Mouse (Mus musculus): Measurements from ENCODE around the gene Nme7. TPM values are rescaled to one million over a fixed set of nuclear protein-coding genes. Genes with fewer than 3 reads are reported as not detected.

The Nme7 gene
- polyA plus RNA-seq, 1 experiment from 2014 or later, result 14.9 TPM

DNA sequence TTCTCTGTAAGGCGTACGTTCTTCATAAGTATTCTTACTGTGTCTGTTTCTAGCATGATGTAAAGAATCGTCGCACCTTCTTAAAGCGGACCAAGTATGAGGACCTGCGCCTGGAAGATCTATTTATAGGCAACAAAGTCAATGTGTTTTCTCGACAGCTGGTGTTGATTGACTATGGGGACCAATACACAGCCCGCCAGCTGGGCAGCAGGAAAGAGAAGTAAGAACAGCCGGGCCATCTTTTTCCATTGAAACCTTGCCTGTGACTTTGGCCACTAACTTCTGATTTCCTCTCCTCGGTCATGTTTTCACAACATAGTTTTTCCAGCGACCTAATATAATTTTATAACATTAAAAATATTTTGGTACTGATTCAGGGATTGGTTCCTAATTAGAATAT lies 28.6 kb downstream of the Nme7 start:
- Histone ChIP-seq H3K4me3 (ENCODE audit: low read depth, low read length) (no peak overlapping the region), H3K36me3 (ENCODE audit: control insufficient read depth, insufficient read depth, low read length) (0 out of 2 replicates have a peak, but pooled peaks cover 3% of the 10 kb centered on the region), H3K9ac (ENCODE audit: low read length) (no peak overlapping the region), H3K4me1 (replicated peaks; ENCODE audit: control insufficient read depth, insufficient read depth) (0 out of 2 replicates have a peak, but pooled peaks cover 3% of the 10 kb centered on the region), H3K4me2 (replicated peaks; ENCODE audit: low read depth) (no peak overlapping the region), H3K27ac (replicated peaks) (no peak overlapping the region), H3K27me3 (ENCODE audit: control insufficient read depth, insufficient read depth, low read length) (no peaks in the 10 kb centered on the region), H3K9me3 (ENCODE audit: control insufficient read depth, low read length) (no peaks in the 10 kb centered on the region)
- DNase-seq (ENCODE audit: low spot score) (no peak), ATAC-seq (ENCODE audit: low FRiP score, low TSS enrichment) (no peak)
- WGBS, result 87% methylated on average over 11 of the region's 11 CpGs
- no peak for TF ChIP-seq EP300 (optimal IDR thresholded peaks at IDR 0.05)
- TF ChIP-seq CTCF (IDR thresholded peaks at IDR 0.05; ENCODE audit: low read depth), result no peak

DNA sequence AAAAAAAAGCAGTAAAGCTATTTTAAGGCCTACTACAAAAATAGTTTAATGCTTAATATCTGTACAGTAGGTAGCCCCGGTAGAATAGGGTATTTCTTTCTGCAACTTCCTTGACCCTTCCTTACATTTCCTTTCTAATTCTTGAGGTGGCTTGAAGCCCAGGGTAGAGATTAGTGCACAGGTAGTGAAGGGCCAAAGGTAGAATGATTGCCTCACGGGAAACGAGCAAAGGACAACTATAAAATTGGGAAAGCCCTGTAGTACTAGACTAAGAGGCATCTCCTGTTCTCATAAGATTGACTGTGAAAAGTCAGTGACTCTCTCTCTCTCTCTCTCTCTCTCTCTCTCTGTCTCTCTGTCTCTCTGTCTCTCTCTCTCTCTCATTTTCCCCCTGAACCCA lies 31.5 kb downstream of the Nme7 start:
- Histone ChIP-seq H3K9ac (ENCODE audit: low read length) (no peak overlapping the region), H3K9me3 (ENCODE audit: control insufficient read depth, low read length) (no peaks in the 10 kb centered on the region), H3K27me3 (ENCODE audit: control insufficient read depth, insufficient read depth, low read length) (no peaks in the 10 kb centered on the region), H3K27ac (replicated peaks) (no peak overlapping the region), H3K4me3 (ENCODE audit: low read depth, low read length) (no peak overlapping the region), H3K4me1 (replicated peaks; ENCODE audit: control insufficient read depth, insufficient read depth) (no peaks in the 10 kb centered on the region), H3K4me2 (replicated peaks; ENCODE audit: low read depth) (no peak overlapping the region), H3K36me3 (ENCODE audit: control insufficient read depth, insufficient read depth, low read length) (0 out of 2 replicates have a peak, but pooled peaks cover 3% of the 10 kb centered on the region)
- ATAC-seq (ENCODE audit: low FRiP score, low TSS enrichment) (no peak), DNase-seq (ENCODE audit: low spot score) (no peak)
- TF ChIP-seq EP300 (optimal IDR thresholded peaks at IDR 0.05), result no peak
- no peak for TF ChIP-seq CTCF (IDR thresholded peaks at IDR 0.05; ENCODE audit: low read depth)
- 88% methylated on average over 3 of the region's 3 CpGs for WGBS

DNA sequence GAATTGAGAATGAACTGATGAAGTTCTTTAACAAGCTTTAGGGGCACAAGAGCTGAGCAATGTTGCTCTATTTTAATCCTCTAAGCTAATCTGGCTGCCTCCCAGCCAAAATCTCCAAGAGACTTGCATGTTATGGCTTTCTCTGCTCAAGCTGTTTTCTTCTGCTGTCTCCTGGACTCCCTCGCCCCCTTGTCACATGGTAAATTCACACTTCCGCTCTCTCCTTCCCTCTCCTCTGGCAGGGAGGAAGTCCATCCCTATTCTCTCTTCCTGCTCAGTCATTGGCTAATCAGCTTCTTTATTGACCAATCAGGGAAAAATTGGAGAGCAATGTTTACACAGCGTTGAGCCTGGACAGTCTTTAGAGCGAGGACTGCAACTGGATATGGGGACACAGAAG lies 31.9 kb downstream of the Nme7 start:
- Histone ChIP-seq H3K27me3 (ENCODE audit: control insufficient read depth, insufficient read depth, low read length) (no peaks in the 10 kb centered on the region), H3K4me3 (ENCODE audit: low read depth, low read length) (no peak overlapping the region), H3K27ac (replicated peaks) (no peak overlapping the region), H3K4me1 (replicated peaks; ENCODE audit: control insufficient read depth, insufficient read depth) (no peaks in the 10 kb centered on the region), H3K9ac (ENCODE audit: low read length) (no peak overlapping the region), H3K4me2 (replicated peaks; ENCODE audit: low read depth) (no peak overlapping the region), H3K36me3 (ENCODE audit: control insufficient read depth, insufficient read depth, low read length) (0 out of 2 replicates have a peak, but pooled peaks cover 3% of the 10 kb centered on the region), H3K9me3 (ENCODE audit: control insufficient read depth, low read length) (no peaks in the 10 kb centered on the region)
- DNase-seq (ENCODE audit: low spot score) (no peak), ATAC-seq (ENCODE audit: low FRiP score, low TSS enrichment) (no peak)
- TF ChIP-seq EP300 (optimal IDR thresholded peaks at IDR 0.05) (no peak), CTCF (IDR thresholded peaks at IDR 0.05; ENCODE audit: low read depth) (no peak)
- 85% methylated on average over 4 of the region's 4 CpGs for WGBS

DNA sequence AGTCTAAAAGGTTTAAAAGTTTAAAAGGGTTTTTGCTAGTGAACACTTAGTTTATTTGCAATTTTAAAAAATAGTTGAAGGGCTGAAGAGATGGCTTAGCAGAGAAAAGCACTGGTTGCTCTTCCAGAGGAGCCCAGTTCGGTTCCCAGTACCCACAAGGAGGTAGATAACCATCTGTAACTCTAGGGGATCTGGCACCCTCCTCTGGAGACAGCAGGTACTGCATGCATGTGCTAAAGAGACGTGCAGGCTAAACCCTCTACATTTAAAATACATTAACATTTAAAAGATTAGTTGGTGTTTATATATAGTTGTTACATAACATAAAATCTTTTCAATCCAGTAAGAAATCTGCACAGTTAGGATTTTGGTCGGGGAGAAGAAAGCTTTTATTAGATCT lies 38.2 kb downstream of the Nme7 start:
- TF ChIP-seq EP300 (optimal IDR thresholded peaks at IDR 0.05) (no peak), CTCF (IDR thresholded peaks at IDR 0.05; ENCODE audit: low read depth) (peak; percentile 69)
- WGBS, result 83% methylated on average over 3 of the region's 3 CpGs
- H3K27me3 ChIP-seq (ENCODE audit: control insufficient read depth, insufficient read depth, low read length), result no peaks in the 10 kb centered on the region
- H3K4me2 ChIP-seq (replicated peaks; ENCODE audit: low read depth), result no peak overlapping the region
- ATAC-seq (ENCODE audit: low FRiP score, low TSS enrichment), result no peak
- H3K27ac ChIP-seq (replicated peaks), result no peak overlapping the region
- no peaks in the 10 kb centered on the region for H3K4me1 ChIP-seq (replicated peaks; ENCODE audit: control insufficient read depth, insufficient read depth)
- no peaks in the 10 kb centered on the region for H3K9me3 ChIP-seq (ENCODE audit: control insufficient read depth, low read length)
- no peak for DNase-seq (ENCODE audit: low spot score)
- H3K9ac ChIP-seq (ENCODE audit: low read length), result no peak overlapping the region
- H3K36me3 ChIP-seq (ENCODE audit: control insufficient read depth, insufficient read depth, low read length), result no peaks in the 10 kb centered on the region
- H3K4me3 ChIP-seq (ENCODE audit: low read depth, low read length), result no peak overlapping the region

- peak; percentile 42 for DNase-seq (ENCODE audit: low spot score)
- Histone ChIP-seq H3K27me3 (ENCODE audit: control insufficient read depth, insufficient read depth, low read length) (no peaks in the 10 kb centered on the region), H3K4me3 (ENCODE audit: low read depth, low read length) (no peak overlapping the region), H3K4me1 (replicated peaks; ENCODE audit: control insufficient read depth, insufficient read depth) (no peaks in the 10 kb centered on the region), H3K4me2 (replicated peaks; ENCODE audit: low read depth) (no peak overlapping the region), H3K27ac (replicated peaks) (0 out of 2 replicates have a peak overlapping the region, but pooled peaks have one; percentile 5), H3K9me3 (ENCODE audit: control insufficient read depth, low read length) (no peaks in the 10 kb centered on the region), H3K9ac (ENCODE audit: low read length) (no peak overlapping the region), H3K36me3 (ENCODE audit: control insufficient read depth, insufficient read depth, low read length) (no peaks in the 10 kb centered on the region)
- no peak for TF ChIP-seq CTCF (IDR thresholded peaks at IDR 0.05; ENCODE audit: low read depth)
- no peak for TF ChIP-seq EP300 (optimal IDR thresholded peaks at IDR 0.05)
- 60% methylated on average over 3 of the region's 3 CpGs for WGBS
- ATAC-seq (ENCODE audit: low FRiP score, low TSS enrichment), result peak; percentile 95
Observed at GRCm38 (mm10) chr1:164353443-164353842, 49.5 kb downstream of the Nme7 start.

GRCm38 (mm10) chr1:164357995-164358394 lies 54.1 kb downstream of the Nme7 start:
- WGBS, result 49% methylated on average over 3 of the region's 3 CpGs
- TF ChIP-seq EP300 (optimal IDR thresholded peaks at IDR 0.05) (no peak), CTCF (IDR thresholded peaks at IDR 0.05; ENCODE audit: low read depth) (no peak)
- H3K9me3 ChIP-seq (ENCODE audit: control insufficient read depth, low read length), result no peaks in the 10 kb centered on the region
- H3K4me2 ChIP-seq (replicated peaks; ENCODE audit: low read depth), result no peak overlapping the region
- no peaks in the 10 kb centered on the region for H3K4me1 ChIP-seq (replicated peaks; ENCODE audit: control insufficient read depth, insufficient read depth)
- ATAC-seq (ENCODE audit: low FRiP score, low TSS enrichment), result no peak
- H3K9ac ChIP-seq (ENCODE audit: low read length), result no peak overlapping the region
- H3K27ac ChIP-seq (replicated peaks), result no peak overlapping the region
- no peak for DNase-seq (ENCODE audit: low spot score)
- H3K4me3 ChIP-seq (ENCODE audit: low read depth, low read length), result no peak overlapping the region
- no peaks in the 10 kb centered on the region for H3K27me3 ChIP-seq (ENCODE audit: control insufficient read depth, insufficient read depth, low read length)
- no peaks in the 10 kb centered on the region for H3K36me3 ChIP-seq (ENCODE audit: control insufficient read depth, insufficient read depth, low read length)
